Mouse (Mus musculus) CH12.LX (cell line): Measurements from ENCODE around the gene Ddx46.

Source experiments
- CTCF ChIP-seq, 2 experiments: IDR thresholded peaks in 1 of 2; conservative IDR thresholded peaks in 1 of 2; 2 replicates each; pipeline ENCODE4 v1.5.1; 2011 to 2012; ENCODE audit warnings: low read depth in 2 of 2, low read length in 2 of 2, improper control_type of control experiment in 1 of 2, inconsistent platforms in 1 of 2, mild to moderate bottlenecking in 1 of 2, moderate library complexity in 1 of 2
- E2F4 ChIP-seq: IDR thresholded peaks from 2 replicates; pipeline ENCODE4 v1.6.1; 2011; ENCODE audit warnings: low read depth, low read length, improper control_type of control experiment; ENCODE audit not compliant: insufficient replicate concordance
- HCFC1 ChIP-seq: IDR thresholded peaks from 2 replicates; pipeline ENCODE4 v1.6.1; 2012; ENCODE audit warnings: low read depth, mild to moderate bottlenecking, inconsistent platforms, low read length, improper control_type of control experiment
- POLR2A ChIP-seq: IDR thresholded peaks from 2 replicates; pipeline ENCODE4 v1.6.1; 2011; ENCODE audit warnings: low read depth, mild to moderate bottlenecking, improper control_type of control experiment, low read length
- TCF12 ChIP-seq: IDR thresholded peaks from 2 replicates; pipeline ENCODE4 v1.6.1; 2014; ENCODE audit warnings: low read depth, mild to moderate bottlenecking, inconsistent platforms, low read length, improper control_type of control experiment
- UBTF ChIP-seq: IDR thresholded peaks from 2 replicates; pipeline ENCODE4 v1.6.1; 2012; ENCODE audit warnings: low read depth, mild to moderate bottlenecking, inconsistent platforms, low read length, improper control_type of control experiment, moderate library complexity
- USF1 ChIP-seq: IDR thresholded peaks from 2 replicates; pipeline ENCODE4 v1.6.1; 2014; ENCODE audit warnings: low read depth, mild to moderate bottlenecking, inconsistent platforms, low read length, improper control_type of control experiment

GRCm38 (mm10) chr13:55727839-55728238 is 93.0 kb downstream of the Ddx46 start:
- TF ChIP-seq USF1 (no peak), CTCF (conservative IDR thresholded peaks at IDR 0.05 in 1 of 2, IDR thresholded peaks at IDR 0.05 in 1 of 2; ENCODE audit: low read depth in 2 of 2, low read length in 2 of 2) (peak in 1 of 2 experiments; percentile 90; a peak in 2 of 4 replicates), E2F4 (no peak), UBTF (no peak), TCF12 (no peak), HCFC1 (no peak), POLR2A (peak; percentile 57)
